Mouse (Mus musculus) adipocyte (in vitro differentiated cells): ENCODE data around the gene Slc38a2.

Source experiments
- DNase-seq: peaks from one replicate; pipeline ENCODE4 v3.0.0-alpha.2; 2016; ENCODE audit warnings: low spot score

The Slc38a2 gene

DNA sequence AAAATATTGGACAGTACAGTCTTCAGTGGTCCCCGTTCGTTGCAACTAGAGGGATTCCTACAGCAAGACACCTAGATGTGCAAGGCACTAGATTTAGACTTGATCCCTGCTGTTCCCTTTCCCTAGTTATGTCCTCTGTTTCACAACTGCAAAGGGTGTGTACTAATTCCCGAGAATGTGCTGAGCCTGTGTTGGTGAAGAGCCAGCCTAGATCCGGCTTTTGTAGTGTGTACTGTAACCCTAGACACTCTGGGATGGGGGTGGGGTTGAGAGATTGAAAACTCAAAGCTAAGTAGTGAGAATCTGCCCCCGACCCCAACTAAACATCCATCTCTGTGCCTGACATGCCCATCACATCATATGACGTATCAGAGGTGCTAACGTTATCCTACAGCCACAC is 18.9 kb upstream of the Slc38a2 start:
- DNase-seq = peak; percentile 84

DNA sequence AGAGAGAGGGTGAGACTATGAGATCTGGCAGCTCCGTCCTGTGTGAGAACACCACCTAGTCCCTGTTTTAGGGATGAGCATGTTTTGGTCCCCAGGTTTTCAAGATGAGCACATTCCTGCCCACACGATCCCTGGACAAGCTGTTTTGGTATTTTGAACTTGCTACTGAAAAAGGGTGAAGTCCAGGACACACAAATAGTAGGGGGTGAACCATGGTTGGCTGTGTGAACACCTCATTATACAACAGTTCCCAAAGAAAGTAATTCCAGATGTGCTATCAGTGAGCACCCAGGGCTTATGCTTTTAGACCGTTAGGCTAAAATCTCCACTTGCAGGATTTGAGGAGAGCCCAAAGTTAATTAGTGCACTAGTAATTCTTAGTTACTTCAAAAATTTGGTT is 17.7 kb upstream of the Slc38a2 start:
- no peak for DNase-seq

DNA sequence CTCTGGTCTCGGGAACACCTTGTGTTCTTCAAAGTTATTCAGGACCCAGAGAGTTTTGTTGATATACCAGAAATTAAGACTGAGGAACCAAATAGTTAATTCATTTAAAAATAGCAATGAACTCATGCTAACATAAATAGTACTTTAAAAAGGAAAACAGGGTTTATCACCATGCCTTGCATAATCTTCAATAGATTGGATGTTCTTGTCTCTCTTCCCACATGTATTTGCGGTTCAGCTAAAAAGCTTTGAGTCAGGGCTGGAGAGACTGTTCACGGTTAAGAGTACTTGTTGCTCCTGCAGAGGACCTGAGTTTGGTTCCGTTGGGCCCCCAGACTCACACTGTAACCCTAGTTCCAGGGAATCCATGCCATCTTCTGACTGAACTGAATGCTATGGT is 16.8 kb upstream of the Slc38a2 start:
- no peak for DNase-seq

DNA sequence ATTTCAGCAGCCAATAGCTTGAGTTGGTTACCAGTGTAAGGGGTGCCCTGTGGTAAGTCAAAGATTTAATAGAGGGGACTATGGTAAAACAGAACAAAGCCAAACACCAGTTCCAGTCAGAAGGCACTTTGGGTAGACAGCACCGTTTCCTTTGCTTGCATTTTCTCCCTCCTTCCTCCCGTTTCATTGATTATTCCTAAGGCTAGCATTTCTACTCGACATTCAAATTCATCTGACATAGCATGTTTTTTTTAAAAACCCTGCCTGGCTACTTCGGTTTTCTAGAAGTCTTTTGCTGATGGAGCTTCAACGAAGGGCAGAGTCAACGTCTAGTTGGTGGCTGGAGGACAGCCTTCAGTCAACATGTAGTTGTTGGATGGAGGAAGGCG is 16.2 kb upstream of the Slc38a2 start:
- DNase-seq = no peak

DNA sequence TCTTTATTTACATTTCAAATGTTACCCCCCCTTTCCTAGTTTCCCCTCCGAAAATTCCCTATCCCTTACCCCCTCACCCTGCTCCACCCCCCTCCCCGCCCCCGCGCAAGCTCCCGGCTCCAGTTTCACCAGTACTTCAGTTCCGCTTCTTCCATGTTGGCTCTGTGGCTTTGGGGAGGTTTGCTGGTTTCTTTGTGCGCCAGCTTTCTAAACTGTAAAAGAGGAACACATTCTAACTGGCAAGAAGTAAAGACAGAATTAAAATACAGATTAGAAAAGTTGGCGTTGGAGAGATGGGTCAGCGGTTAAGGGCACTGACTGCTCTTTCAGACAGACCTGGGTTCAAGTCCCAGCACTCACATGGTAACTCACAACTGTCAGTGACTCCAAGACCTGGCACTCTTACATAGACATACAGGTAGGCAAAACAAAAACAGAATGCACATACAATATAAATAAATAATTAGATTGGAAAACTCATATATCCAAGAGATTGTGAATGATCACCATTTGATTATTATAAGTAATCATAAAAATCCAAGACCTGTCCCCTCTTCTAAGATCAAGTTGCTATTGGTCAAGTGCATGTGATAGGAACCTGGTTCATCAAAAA is 15.7 kb upstream of the Slc38a2 start:
- DNase-seq = no peak

DNA sequence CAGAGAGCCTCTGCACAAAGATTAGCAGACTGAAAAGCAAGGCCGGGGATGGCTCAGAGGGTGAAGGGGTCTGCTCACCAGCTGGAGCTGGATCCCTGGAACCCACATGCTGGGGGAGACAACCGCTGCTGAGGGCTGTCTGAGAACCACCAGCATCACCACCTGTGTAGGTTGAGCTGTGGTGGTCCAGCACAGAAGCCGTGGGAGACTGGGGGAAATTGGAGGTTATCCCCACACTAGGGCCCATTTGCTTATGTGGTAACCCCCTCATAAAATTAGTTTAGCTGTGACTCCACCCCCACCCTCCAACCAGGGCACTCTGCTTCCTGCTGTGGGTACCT is 15.1 kb upstream of the Slc38a2 start:
- DNase-seq = no peak

DNA sequence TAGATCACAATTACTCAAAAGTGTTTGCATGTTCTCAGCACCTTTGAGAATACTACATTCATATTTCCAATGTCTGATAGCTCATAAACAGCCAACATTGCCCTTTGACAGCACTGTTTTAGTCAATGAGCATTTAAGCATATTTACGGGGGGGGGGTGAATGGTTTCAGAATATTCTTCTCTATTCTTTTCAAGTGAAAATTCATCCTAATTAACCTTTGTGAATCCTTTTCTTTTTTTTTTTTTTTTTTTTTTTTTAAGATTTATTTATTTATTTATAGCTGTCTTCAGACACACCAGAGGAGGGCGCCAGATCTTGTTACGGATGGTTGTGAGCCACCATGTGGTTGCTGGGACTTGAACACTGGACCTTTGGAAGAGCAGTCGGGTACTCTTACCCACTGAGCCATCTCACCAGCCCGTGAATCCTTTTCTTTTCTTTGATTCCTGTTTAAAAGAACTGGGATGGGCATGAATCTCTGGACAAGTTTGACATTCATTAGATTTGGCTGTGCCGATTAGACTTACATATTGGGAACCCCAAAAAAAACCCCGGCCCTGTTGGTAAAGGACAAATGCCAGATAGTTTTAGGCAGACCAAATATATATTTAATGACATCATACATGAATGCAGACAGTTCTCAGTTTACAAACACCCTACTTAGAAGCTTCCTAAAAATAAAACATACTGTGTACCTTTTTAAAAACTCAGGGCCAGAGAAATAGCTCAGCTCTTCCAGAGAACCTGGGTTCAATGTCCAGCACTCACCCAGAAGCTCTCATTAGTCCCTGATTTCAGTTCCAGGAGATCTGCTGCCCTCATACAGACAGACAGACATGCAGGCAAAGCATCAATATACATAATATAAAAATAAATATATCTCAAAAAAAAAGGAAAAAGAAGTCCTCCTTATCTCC is 14.5 kb upstream of the Slc38a2 start:
- no peak for DNase-seq

DNA sequence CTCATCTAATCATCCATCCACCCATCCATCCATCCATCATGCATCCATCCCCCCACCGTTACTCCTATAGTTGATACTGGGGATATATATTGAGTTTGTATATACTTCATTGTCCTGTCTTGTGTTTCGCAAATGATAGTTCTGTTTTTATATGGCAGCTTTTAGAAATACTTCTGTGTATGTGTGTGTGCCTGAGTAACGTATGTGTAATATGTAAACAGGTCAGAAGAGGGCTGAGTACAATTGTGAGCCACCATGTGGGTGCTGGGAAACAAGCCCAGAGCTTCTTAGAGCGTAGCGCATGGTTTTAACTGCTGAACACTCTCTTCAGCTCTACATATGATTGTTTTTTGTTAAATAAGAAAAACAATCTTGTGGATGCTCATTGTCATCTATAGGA is 12.8 kb upstream of the Slc38a2 start:
- DNase-seq = no peak

DNA sequence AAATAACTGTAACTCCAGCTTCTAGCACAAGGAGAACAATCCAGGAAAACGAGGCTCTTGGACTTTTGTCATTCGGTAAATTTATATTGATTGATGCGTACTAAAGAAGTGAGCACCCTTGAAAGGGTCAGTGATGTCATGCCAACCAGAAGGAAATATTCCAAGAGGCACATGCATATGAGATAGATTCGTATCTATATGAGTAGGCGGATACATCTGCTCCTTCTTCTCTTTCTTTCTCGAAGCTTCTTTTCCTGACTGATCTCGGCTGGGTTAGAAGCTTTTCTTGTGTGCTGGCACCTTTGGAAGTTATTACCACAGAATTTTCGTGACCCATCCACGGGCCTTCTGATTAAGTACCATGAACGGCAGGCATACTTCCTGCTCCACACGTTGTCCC is 12.1 kb upstream of the Slc38a2 start:
- DNase-seq = no peak

DNA sequence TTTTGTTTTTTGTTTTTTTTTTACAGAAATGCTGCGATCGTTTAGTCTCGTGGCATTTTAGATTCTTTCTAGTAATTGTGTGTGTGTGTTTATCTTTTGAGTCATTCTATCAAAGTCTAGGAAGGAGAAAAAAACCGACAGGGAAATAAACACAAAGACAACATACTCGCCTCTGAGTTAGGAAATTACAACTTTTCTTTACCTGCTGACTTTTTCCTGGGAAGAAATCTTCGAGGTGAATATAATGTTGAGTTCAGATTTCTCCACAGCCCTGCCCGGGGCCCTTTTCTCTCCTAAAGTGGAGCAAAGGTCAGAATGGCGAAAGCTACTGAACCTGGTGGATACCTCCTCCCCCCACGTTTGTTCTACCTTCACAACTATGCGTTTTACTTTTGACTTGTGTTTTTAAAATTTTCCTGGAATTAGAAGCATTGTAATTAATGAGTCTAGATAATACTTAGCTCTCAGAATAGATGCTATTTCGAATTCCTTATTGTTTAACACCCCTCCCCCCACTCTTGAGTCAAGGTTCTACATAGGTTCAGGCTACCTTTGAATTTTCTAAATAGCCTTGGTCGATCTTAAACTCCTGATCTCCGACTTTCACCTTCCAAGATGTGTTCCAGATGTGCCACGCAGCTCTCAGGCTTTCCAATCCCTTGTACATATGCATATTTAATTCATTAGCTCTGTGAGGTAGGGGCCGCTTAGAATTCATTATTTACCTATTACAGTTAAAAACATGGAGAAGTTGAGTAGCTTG is 11.0 kb upstream of the Slc38a2 start:
- DNase-seq = peak; percentile 66

DNA sequence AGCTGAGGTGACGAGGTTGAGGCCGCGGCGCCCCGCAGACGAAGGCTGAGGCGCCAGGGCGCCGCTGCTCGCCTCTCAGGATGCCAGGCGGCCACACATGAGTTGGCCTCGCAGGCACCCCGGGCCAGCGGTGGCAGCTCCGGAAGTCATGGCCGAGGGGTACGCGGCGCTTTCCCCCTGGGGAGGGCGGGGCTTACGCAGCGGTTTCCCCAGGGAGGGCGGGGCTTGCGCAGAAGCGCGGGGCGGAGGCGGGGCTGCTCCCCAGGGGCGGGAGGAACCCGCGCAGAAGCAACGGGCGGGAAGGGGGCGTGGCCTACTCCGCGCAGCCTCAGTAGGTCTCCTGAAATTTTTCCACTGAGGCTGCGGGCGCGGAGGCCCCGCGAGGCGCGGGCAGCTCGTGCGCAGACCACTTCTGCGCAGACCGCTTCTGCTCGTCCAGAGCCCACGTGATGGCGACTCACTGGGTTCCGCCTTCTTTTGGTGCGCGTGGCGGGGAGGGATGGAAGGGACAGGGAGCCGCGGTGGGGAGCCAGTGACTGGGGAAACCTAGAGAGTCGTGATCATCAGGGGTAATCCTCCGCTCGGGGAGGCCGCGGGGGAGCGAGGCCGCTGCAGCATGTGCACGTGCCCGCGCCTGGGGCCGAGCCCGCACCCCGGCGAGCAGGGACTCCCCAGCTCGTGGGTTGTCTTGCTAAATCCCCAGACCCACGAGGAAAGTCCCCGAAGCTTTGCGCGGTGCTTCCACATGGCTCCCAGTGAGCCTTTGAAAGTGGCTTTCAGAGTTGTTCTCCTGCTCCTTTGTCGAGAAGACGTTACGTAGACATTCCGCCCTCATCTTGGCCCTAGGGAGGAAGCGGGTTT is 10.2 kb upstream of the Slc38a2 start:
- DNase-seq = peak; percentile 98

DNA sequence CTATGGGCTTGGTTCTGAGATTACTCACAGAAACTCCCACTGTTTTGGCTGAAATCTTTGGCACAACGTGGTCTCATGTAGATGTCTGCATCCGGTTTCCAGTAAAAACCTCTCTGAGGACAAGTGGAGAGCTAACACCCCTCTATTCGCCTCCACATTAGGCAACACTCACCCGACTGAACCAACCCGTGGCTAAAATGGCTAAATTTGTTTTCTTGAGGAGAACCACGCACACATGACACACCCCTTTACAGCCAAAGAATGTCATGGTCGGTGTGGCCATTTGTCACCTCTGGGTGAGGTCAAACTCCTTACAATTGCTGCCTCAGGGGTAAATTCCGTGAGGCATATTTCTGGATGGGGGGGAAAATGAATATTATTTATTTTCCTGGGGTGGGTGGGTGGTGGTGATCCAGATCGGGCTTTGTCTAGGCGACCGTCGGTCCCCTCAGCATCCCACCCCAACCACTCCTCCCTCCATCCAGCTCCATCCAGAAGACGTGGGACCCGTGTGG is 9.5 kb upstream of the Slc38a2 start:
- DNase-seq = peak; percentile 53

DNA sequence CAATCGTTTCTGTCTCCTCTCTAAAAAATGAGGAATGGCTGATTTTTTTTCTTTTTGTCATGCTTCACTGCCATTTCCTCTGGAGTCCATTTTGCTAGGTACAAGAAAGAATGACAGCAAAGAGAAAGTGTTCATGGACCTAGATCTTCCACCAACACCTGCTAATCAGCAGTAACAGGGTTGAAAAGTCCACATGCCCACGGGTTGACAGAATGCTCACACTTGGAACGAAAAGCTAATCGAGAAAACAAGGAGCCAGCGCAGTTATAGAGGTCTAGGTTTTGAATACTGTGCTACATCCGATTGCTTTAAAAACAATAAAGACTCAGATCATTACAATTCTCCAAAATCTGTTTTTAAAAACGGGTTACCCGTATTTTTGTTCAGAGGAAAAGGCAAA is 8.9 kb upstream of the Slc38a2 start:
- no peak for DNase-seq

DNA sequence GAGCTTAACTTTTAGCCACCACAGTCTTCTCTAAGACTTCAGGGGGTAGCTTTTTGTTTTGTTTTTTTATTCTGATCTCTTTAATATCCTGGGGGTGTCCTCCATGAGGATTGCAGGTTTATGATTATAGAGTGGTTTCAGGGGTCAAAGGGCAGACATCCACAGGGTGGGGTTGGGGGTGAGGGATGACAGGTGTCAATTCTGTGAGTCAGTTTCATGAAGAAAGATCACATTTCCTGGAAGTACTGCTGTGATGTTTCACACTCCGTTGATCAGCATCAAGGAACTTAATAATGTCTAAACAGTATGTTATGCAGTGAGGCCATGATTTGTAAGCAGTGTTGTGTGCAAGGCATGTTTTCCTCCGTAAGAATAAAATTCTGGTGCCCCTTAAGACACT is 8.4 kb upstream of the Slc38a2 start:
- DNase-seq = no peak

DNA sequence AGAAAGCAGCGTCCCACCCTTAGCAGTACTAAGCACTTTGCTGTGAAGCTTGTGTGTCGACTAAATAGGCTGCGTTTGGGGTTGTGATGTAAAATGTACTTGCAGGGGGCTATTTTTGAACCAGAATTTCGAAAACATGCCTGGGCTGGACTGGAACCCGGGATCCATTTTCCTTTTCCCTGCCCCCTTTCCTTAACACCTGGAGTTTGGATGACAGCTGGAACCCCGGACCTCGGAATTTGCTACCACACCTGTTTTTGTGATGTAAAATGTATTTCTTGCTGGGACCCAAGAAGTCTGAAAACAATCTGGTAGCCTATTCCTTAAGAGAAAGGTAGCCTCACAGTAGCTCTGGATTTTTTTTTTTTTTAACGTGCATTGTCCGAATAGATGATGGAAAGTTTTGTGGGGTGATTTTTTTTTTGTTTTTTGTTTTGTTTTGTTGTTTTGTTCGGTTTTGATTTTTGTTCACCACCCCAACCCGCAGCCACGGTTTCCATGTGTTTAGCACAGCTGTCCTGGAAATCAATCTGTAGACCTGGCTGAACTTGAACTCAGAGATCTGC is 3.0 kb upstream of the Slc38a2 start:
- DNase-seq = no peak

DNA sequence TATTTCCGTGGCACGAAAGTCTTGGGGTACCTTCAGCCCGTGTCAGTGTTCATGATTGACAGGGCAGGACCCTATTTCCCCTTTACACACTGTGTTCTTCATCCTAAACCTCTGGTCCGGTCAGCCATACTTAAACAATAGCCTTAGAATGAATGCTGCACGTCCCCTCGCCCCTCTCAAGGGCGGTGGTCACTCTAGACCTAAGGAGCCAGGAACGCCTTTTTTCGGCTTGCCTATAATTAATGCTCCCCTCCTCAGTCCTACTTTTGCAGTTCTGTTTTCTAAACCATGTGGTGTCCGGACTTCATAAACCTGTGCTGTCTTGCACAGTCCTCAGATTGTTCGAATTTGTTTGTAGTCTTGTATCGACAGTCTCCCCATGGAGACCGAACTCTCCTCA is 1.2 kb upstream of the Slc38a2 start:
- no peak for DNase-seq

DNA sequence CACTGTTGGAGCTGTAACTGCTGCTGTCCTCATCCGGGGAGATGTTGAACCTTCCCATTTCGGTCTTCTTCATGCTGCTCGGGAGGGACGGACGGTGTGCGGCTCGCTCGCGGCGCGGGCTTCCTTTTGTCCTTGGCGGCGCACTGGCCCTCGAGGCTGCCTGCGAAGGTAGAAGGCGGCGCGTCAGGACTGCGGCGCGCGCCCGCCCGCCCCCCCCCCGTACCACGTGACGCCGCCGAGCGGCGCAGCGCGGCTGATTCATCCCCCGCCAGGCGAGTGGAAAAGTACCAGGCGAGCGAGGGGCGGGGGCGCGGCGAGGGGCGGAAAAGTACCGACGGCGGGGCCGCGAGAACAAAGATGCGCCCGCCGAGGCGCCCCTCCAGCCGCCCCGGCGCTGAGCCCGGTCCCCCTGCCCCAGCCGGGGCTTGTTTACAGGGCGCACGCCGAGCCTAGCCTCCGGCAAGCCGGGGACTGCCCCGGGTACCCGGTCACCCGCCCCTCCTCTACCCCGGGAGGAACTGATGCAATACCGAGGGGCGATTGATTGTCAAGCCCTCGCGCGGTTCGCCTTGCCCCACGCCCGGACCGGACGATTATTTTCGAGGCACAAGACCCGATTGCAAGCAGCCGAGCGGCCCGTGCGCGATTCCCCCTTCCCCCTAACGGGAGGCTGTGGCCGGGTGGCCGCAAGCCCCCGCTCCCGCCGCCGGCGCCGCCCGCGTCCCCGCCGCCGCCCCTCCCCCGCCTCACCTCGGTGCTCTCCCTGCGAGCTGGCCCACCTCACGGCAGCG is 677 bp downstream of the Slc38a2 start:
- DNase-seq = peak; percentile 79

DNA sequence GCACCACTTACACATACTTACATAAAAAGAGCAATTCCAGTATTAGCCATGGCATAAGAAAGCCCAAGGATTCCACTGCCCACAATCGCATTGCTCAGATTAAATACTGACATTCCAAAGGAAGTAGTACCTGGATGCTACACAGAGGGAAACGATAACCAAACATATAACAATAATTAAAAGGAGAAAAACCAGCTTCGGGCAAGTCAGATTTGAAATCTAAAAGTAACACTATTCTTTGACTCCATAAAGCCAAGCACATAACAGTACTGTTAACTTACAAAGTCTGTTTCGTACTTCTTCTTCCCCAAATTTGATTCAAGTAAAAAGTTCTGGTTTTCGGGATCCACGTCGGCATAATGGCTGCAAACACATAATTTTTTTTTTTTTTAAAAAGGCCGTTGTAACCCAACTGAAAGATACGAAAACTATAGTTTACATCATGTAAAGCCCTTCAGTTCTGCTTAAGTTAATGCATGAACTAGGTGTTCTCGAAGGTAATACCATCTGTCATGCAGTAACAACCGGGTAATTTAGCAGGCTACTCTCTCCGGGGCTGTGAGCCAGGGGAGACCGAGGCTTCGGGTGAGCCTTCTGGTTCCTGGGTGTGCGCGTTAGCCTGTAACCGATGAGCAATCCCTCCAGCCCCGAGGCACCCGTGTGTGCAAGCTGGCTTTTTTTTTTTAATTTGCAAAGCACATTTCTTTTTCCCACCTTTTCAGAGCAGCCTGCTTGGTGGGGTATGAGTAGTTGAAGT is 1.5 kb downstream of the Slc38a2 start:
- DNase-seq = peak; percentile 55

DNA sequence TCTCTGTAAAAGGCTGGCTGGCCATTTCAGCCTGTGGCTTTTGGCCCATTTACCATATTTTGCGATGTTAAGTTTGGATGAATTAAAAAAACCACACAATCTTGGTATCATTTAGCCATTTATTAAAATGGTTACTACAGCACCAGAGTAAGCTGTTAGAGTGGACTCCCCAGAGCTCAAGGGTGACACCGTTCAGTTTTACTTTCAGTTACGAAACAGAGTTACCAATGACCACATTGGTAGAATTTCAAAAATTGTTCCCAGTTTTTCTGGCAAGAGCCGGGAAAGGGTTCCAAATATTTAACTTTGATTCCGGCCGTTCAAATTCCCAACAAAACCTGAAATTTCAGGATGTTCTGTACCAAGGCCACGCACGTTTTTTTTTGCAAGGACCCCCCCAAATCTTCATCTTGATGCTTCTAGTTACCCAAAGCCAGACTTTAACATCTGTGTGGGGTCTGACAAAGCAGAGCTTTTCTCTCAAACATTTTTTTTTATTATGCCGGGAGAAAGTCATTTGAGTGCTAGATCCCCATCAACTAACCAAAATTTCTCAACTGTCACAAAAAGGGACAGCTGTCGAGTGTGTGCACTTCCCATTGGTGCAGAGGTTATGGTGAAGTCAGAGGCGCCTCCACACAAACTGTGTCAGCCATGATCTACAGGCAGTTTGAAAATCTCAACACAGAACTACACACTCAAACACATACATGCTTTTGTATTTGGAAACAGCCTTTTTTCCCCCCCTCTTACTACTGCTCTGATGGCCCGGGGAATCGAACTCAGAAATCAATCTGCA is 2.8 kb downstream of the Slc38a2 start:
- peak; percentile 71 for DNase-seq
